Mouse (Mus musculus): ENCODE data around the gene Gm21976.

Gm21976 gene

GRCm38 (mm10) chr13:98291712-98292111 is 12.0 kb downstream of the Gm21976 start:
- in situ Hi-C loops (cut with MboI; ENCODE audit: low pct_unique_long_range_greater_than_20kb in 1 of 2, low sequenced_read_pairs in 2 of 2, unreplicated experiment in 1 of 2): no loop called here

GRCm38 (mm10) chr13:98296072-98296471 is 16.4 kb downstream of the Gm21976 start:
- in situ Hi-C loops (cut with MboI; ENCODE audit: low pct_unique_long_range_greater_than_20kb in 1 of 2, low sequenced_read_pairs in 2 of 2, unreplicated experiment in 1 of 2): no loop called here

GRCm38 (mm10) chr13:98297883-98298482 is 18.3 kb downstream of the Gm21976 start:
- in situ Hi-C loops (cut with MboI; ENCODE audit: low pct_unique_long_range_greater_than_20kb in 1 of 2, low sequenced_read_pairs in 2 of 2, unreplicated experiment in 1 of 2): no loop called here

- in situ Hi-C loops (cut with MboI; ENCODE audit: low pct_unique_long_range_greater_than_20kb in 1 of 2, low sequenced_read_pairs in 2 of 2, unreplicated experiment in 1 of 2): no loop called here
These were observed 19.4 kb downstream of the Gm21976 start for GRCm38 (mm10) chr13:98298833-98299758.

GRCm38 (mm10) chr13:98305257-98305656 is 25.6 kb downstream of the Gm21976 start:
- in situ Hi-C loops (cut with MboI; ENCODE audit: low pct_unique_long_range_greater_than_20kb in 1 of 2, low sequenced_read_pairs in 2 of 2, unreplicated experiment in 1 of 2): no loop called here

GRCm38 (mm10) chr13:98306393-98306792 is 26.7 kb downstream of the Gm21976 start:
- in situ Hi-C loops (cut with MboI; ENCODE audit: low pct_unique_long_range_greater_than_20kb in 1 of 2, low sequenced_read_pairs in 2 of 2, unreplicated experiment in 1 of 2): no loop called here

- in situ Hi-C loops (cut with MboI; ENCODE audit: low pct_unique_long_range_greater_than_20kb in 1 of 2, low sequenced_read_pairs in 2 of 2, unreplicated experiment in 1 of 2): no loop called here
These were observed 27.3 kb downstream of the Gm21976 start for GRCm38 (mm10) chr13:98306852-98307475.

- in situ Hi-C loops (cut with MboI; ENCODE audit: low pct_unique_long_range_greater_than_20kb in 1 of 2, low sequenced_read_pairs in 2 of 2, unreplicated experiment in 1 of 2): no loop called here
These were observed 28.3 kb downstream of the Gm21976 start for GRCm38 (mm10) chr13:98308004-98308403.

GRCm38 (mm10) chr13:98308724-98309123 is 29.0 kb downstream of the Gm21976 start:
- in situ Hi-C loops (cut with MboI; ENCODE audit: low pct_unique_long_range_greater_than_20kb in 1 of 2, low sequenced_read_pairs in 2 of 2, unreplicated experiment in 1 of 2): no loop called here

- in situ Hi-C loops (cut with MboI; ENCODE audit: low pct_unique_long_range_greater_than_20kb in 1 of 2, low sequenced_read_pairs in 2 of 2, unreplicated experiment in 1 of 2): no loop called here
These were observed 31.9 kb downstream of the Gm21976 start for GRCm38 (mm10) chr13:98311597-98311996.

GRCm38 (mm10) chr13:98313631-98314030 is 33.9 kb downstream of the Gm21976 start:
- in situ Hi-C loops (cut with MboI; ENCODE audit: low pct_unique_long_range_greater_than_20kb in 1 of 2, low sequenced_read_pairs in 2 of 2, unreplicated experiment in 1 of 2): no loop called here

GRCm38 (mm10) chr13:98315124-98315523 is 35.4 kb downstream of the Gm21976 start:
- in situ Hi-C loops (cut with MboI; ENCODE audit: low pct_unique_long_range_greater_than_20kb in 1 of 2, low sequenced_read_pairs in 2 of 2, unreplicated experiment in 1 of 2): no loop called here

- in situ Hi-C loops (cut with MboI; ENCODE audit: low pct_unique_long_range_greater_than_20kb in 1 of 2, low sequenced_read_pairs in 2 of 2, unreplicated experiment in 1 of 2): no loop called here
These were observed 36.4 kb downstream of the Gm21976 start for GRCm38 (mm10) chr13:98316140-98316479.

GRCm38 (mm10) chr13:98316480-98317245 is 37.0 kb downstream of the Gm21976 start, which contains the start of gene Btf3:
TSS of gene Btf3 (minus strand) at chr13:98317006.
- in situ Hi-C loops (cut with MboI; ENCODE audit: low pct_unique_long_range_greater_than_20kb in 1 of 2, low sequenced_read_pairs in 2 of 2, unreplicated experiment in 1 of 2): no loop called here

GRCm38 (mm10) chr13:98317246-98317677 is 37.6 kb downstream of the Gm21976 start:
- in situ Hi-C loops (cut with MboI; ENCODE audit: low pct_unique_long_range_greater_than_20kb in 1 of 2, low sequenced_read_pairs in 2 of 2, unreplicated experiment in 1 of 2): no loop called here

- in situ Hi-C loops (cut with MboI; ENCODE audit: low pct_unique_long_range_greater_than_20kb in 1 of 2, low sequenced_read_pairs in 2 of 2, unreplicated experiment in 1 of 2): no loop called here
These were observed 38.2 kb downstream of the Gm21976 start for GRCm38 (mm10) chr13:98317911-98318310.

- in situ Hi-C loops (cut with MboI; ENCODE audit: low pct_unique_long_range_greater_than_20kb in 1 of 2, low sequenced_read_pairs in 2 of 2, unreplicated experiment in 1 of 2): no loop called here
These were observed 45.3 kb downstream of the Gm21976 start for GRCm38 (mm10) chr13:98325034-98325433.

GRCm38 (mm10) chr13:98332106-98332505 is 52.4 kb downstream of the Gm21976 start:
- in situ Hi-C loops (cut with MboI; ENCODE audit: low pct_unique_long_range_greater_than_20kb in 1 of 2, low sequenced_read_pairs in 2 of 2, unreplicated experiment in 1 of 2): no loop called here

GRCm38 (mm10) chr13:98336205-98336604 is 56.5 kb downstream of the Gm21976 start:
- in situ Hi-C loops (cut with MboI; ENCODE audit: low pct_unique_long_range_greater_than_20kb in 1 of 2, low sequenced_read_pairs in 2 of 2, unreplicated experiment in 1 of 2): no loop called here

Data from mouse embryonic stem cell (cell line).